Mouse (Mus musculus) natural killer cell, adult 2 months (primary cell): ENCODE data around the gene Suco.
A peak's percentile ranks its signal among the peaks of the same experiment; 100 is the strongest.

ENCODE experiments used
- DNase-seq, 2 experiments: peaks; one replicate each; pipeline ENCODE4 v3.0.0; 2022; ENCODE audit warnings: low spot score in 2 of 2

Suco gene

GRCm38 (mm10) chr1:161876553-161877447, at the start of gene Suco:
Suco (minus strand) TSS chr1:161876682.
- DNase-seq = peak; percentile 99 to 100

GRCm38 (mm10) chr1:161925281-161925805, 48.9 kb upstream of the Suco start:
- no peak for DNase-seq

DNA sequence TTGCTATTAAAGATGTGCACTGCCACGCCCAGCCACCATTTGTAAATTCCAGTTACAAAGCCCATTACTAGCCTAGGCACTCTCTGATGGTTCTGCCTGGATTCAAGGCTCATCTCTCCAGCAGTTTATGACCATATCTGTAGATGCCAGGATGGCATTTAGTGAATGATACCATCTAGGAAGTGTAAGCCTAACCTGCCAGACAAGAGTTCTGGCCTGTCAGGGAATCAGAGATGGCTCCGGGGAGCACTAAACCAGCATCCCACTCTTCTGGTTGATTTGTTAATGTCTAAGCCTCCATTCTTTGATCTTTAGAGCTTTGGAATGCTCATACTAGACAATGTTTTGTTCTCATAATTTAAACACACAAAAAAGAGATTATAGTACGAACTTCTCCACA, 47.8 kb upstream of the Suco start:
- no peak for DNase-seq

- peak in 1 of 2 experiments; percentile 15 for DNase-seq
Observed at GRCm38 (mm10) chr1:161921928-161922327, 45.4 kb upstream of the Suco start.

- DNase-seq = no peak
Observed at GRCm38 (mm10) chr1:161920475-161921454, 44.3 kb upstream of the Suco start.

DNA sequence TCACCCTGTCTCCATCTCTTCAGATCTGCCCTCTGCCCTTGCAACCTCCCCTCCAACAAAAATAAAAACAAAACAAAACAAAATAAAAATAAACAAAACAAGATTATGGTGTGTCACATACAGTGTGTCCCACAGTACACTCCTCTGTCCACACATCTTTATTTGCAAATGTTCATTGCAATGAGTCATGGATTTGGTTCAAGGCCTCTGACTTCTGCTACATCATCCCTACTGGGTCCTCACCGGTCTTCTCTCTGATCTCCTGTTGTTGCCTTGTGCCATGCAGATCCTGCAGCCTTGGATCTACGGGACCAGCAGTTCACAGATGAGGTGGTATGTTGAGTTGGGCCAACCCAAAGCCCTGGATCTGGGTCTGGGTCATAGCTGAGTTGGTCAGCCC, 43.1 kb upstream of the Suco start:
- no peak for DNase-seq

DNA sequence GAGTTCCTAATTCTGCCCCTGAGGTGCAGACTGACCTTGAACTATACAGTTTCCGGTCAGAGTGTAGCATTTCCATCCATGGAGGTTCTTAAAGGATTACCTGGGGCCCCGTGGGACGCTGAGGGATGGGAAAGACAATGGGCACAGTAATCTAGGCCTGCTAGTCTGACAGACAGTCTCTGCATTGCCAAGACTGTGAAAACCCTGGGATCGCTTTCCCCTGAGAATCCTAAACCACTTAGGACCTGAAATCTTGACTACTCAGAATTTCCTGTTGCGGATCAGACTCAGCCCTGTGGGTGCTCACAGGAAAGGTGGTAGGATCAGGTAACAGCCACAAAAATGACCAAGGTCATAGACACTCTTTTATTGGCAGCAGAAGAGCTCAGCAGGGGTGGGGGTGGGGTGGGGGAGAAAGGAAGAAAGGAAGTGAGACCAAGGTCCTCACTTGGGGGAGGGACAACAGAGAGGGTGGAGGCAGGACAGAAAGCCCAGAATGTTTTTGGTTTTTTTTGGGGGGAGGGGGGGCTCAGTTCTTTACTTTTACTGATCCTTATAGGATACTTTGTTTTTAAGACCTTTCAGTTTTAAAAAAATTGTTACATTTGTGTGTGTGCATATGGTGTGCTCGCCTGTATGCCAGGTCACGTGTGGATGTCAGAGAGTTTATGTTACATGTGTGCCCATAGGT, 42.3 kb upstream of the Suco start:
- DNase-seq = no peak

DNA sequence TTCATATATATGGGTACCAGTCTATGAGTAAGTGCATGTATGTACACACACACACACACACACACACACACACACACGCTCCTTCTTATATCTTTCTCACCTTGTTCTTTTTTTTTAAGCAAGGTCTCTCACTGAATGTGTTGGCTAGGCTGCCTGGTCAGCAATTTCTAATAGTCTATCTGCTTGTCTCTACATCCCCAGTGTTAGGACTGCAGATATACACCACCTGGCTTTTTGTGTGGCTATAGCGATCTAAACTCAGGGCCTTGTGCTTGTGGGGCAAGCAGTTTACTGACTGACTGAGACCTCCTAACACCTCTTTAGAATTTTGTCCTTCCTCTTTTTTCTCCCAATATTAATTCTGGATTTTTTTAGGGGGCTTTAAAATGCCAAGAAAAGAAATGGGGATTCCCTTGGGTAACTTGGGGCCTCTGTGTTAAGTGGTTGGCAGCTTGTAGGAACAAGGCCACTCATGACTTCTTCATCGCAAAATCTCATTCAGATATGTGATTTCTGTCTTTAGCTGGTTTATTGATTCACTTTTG, 41.5 kb upstream of the Suco start:
- no peak for DNase-seq

- DNase-seq = no peak
Observed at GRCm38 (mm10) chr1:161916036-161916435, 39.6 kb upstream of the Suco start.

- DNase-seq = no peak
Observed at GRCm38 (mm10) chr1:161913648-161913984, 37.1 kb upstream of the Suco start.

DNA sequence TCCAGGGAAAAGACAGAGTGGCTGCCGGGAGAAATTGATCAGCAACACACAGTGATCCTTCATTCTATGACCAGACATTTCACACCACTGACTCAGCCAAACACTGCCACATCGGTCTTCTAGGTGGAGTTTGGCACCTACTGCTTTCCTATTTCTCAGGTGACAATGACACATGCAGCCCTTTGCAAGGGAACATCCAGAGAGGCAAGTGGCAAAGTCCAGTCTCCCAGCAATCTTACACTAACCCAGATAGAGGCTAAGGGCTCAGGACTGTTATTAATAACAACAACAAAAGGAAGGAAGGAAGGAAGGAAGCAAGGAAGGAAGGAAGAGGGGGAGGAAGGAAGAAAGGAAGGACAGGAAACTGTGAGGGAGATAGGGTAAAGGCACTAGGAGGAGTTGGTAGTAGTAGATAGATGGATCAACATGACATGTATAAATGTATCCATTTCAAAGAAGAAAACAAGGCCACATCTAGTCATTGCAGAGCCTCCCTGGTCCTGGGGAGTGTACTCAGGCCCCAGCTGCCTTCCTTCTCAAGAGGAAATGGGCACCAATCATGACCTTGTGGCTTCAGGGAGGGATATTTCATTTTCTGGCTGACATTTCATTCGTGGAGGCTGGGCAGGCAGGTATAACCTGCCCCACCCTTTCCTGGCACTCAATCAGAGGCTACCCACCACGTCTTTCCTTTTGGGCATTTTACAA, 36.6 kb upstream of the Suco start:
- DNase-seq = no peak

GRCm38 (mm10) chr1:161909074-161909473, 32.6 kb upstream of the Suco start:
- DNase-seq = no peak

DNA sequence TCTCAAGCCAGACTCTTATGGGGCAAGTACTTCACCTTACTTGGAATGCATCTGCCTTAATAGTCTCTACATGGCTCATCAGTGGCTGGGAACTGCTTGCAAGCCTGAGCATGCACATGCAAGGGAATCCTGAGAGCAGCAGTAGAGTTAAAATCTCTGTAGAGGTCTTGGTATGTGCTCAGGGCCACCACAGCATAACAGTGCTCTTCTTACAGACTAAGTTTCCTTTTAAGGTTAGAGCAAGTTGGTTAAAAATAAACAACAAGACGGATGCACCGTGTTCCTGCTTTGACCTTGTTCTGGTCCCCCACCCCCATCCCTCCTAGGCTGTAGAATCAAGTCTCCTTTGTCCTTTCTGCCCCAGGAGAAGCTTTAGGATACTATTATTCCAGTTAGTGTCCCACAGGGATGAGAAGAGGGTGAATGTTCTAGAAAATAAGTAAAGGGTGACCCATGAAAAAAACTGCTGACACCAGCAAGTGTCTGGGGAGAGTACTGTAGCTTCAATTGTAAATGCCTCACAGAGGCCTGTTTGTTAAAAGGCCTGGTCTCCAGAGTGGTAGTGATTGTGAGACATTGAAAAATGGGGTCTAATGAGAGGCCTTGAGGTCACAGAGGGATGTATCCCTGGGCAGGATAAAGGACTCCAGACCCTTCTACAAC, 31.4 kb upstream of the Suco start:
- no peak for DNase-seq

DNA sequence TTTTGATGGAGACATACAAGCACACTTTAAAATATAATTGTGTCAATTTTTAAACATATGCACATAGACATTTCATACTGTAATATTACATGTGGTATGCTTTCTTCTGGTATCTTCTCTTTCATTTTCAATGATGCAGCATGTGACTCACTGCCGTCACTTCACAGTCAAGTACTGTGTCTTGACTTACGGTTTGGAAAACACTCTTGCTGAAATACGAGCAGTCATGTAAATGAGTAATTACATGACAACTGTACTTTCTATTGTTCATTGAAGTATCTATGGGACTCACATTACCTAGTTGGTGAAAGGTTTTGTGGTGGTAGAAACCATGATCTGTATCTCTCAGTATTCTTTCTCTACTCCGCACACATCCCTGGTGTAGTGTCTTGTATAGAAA, 30.6 kb upstream of the Suco start:
- no peak for DNase-seq

DNA sequence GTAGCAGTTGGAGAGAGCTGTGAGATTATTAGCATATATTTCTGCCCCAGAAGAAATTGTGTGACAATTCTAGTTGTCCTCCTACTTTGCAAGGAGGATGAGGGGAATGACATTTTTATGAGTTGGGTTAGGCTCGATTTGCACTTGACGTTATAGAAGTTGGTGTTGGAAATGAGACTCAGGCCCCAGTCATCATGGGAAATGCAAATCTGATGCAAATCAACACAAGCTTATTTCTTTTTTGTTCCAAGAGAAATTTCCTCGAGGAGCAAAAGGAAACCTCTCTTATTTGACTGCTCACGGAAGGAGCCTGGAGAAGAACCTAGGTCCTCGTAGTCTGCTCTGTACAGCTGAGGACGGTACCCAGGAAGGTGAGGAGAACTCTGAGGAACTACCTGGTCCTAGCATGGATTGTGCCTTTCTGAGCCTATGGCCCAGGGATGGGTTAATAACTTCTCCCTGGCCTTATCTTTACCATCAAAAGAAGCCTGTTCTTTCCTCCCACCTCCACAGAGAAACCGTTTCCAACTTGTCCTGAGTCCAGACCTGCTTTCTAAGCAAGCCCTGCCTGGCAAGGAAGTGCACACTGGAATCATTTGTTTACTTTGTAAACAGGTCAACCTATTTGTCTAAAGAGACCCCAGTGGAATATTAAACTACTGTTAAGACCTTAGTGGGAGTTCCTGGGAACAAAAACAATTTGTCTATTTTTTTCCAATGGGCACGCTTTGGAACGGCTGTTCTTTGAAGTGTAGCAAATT, 26.4 kb upstream of the Suco start:
- DNase-seq = no peak

DNA sequence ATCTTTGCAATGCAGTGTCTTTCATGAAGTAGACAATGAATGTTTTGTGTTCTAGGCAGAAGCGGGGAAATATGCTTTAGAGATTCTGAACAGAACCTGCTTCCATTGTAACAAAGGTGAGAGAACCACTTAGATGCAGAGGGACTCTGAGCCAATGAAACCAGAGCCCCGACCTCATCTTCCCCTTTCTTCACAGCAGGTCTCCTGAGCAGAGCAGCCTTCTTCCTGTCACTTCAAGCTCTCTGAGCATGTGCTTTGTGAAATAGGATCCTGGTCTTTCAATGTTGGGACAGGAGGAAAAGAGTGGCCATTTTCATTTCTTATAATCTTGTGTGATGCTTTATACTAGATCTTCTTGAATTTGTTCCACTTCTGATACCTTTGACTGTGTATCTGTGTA, 23.6 kb upstream of the Suco start:
- DNase-seq = no peak

DNA sequence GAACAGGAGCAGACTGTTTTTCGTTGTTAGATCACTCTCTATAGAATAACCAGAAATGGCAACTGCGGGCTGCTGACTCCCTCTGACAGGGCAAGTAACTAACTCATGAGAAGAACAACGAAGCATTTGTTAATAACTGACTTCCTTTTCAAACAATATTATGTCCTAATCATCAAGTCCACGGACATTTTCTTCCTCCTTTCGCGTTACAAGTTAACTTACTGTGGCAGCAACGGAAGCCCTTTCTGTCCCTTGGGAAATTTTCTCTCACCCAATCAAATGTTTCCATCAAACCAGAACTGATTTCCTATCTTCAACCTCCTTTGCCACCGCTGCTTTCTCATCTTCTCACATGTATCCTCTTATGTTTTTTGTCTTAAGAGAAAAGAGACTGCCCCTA, 20.8 kb upstream of the Suco start:
- no peak for DNase-seq

DNA sequence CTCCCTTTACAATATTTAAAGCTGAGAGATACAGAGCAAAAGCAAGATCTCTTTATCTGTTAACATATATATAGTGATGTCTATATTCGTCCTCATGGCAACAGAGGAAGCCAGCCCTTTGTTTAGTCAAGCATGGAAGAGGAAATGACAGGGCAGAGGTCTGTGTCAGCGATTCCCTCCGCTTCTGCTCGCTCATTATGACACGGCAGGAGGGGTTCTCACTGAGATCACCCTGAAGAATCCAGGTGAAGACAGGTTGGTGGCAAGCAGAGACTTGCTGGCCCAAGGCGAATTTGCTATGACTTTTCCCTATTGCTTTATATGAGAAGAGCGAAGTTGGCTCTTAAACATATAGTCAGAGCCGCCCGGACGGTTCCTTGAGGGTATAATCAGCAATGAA, 19.6 kb upstream of the Suco start:
- peak in 1 of 2 experiments; percentile 42 for DNase-seq

DNA sequence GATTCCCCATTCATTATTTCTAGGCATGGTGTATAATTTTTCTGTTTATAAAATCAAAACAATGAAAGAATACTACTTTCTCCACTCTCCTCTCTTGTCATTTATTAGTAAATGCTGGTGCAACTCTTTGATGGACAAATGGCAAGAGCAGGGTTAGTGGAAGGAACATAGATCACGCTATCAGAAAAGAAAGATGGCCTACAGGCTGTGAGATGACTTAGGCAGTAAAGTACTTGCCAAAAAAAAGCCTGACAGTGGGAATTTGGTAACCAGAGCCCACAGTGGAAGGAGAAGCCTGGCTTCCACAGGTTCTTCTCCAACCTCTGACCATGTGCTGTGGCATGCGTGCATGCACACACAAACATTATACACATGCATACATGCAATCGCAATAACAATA, 18.5 kb upstream of the Suco start:
- DNase-seq = no peak

DNA sequence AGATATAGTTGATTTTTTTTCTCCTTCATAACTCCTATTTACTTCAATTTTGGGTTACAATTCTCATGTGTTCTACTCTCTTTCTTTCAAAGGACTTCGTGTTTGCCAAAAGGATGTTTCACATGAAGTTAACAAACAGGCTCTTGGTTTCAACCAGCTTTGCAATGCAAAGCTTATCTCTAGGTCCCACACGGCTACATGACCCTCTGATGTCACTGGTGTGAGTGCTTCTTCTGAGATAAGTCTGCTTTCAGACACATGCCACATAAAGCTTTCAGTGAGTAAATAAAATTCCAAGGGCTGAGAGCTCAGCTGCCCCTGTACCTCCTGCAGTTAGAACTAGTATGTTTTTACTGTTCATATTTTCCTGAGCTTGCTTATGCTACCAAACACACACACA, 18.1 kb upstream of the Suco start:
- no peak for DNase-seq
